Comparison of ENCODE assay signal across 11 mouse cellular contexts in the genomic region with DNA sequence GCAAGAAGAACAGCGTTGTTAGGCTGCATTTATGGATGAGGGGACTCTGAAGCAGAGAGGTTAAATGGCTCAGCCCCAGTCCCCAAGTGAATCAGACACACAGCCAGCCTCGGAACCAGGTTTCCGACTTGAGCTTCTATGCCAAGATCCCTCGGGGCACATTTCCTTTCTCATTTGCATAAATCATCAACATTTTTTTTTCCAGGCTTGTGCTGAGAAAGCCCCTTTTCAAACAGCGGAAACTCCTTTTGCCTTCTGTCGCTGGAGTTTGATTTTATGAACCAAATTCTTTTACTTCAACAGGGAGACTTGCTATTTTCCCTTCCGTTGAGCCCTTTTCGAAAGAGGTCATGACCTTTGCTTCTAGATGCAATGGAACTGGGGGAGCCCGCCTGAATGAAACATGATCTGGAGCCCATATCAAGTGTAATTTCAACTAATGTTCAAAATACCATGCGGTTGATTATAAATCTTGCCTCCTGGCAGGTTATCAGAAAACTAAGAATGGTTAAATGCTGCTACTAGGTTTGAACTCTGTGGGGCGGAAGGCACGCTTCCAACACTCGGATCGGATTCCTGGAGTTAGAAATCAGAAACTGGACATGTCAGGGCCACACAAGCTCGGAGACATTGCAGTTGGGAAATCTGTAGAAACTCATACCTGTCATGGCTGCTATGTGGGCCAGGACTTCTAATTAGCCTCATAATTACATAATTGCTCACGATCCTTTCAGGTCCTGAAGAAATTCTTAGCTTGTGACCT. TPM values are rescaled to one million over a fixed set of nuclear protein-coding genes. Genes with fewer than 3 reads are reported as not detected.
A peak's percentile ranks its signal among the peaks of the same experiment; 100 is the strongest.
DNase-seq lines count a peak whose midpoint lies in the region; ATAC-seq and TF ChIP-seq lines count a peak whose summit lies in the region.
"Had no signal": no experiment of that assay in that cellular context is flagged by ENCODE, and none has a peak within 500 bp of the region (broad histone marks: within the 10 kb centered on the region; RNA-seq: fewer than 3 reads in every experiment).

No protein-coding gene starts in this region.

- no peak overlapping the region for H3K4me3 ChIP-seq in hindbrain, embryonic 12.5 days
- H3K4me3 ChIP-seq in hindbrain, embryonic 14.5 days (replicated peaks; ENCODE audit: low read length), result no peak overlapping the region
- H3K4me3 ChIP-seq in embryonic facial prominence, embryonic 11.5 days (ENCODE audit: low read depth, low read length), result no peak overlapping the region
- H3K4me3 ChIP-seq in layer of hippocampus, adult 2 months, result no peak overlapping the region

- H3K27me3 ChIP-seq in hindbrain, embryonic 12.5 days, result peaks cover 5% of the 10 kb centered on the region
- no peaks in the 10 kb centered on the region for H3K27me3 ChIP-seq in hindbrain, embryonic 14.5 days (ENCODE audit: control insufficient read depth, insufficient read depth, low read length)
- H3K27me3 ChIP-seq in embryonic facial prominence, embryonic 11.5 days (ENCODE audit: control insufficient read depth, insufficient read depth, low read length), result no peaks in the 10 kb centered on the region

- H3K27ac ChIP-seq in hindbrain, embryonic 12.5 days, result 0 out of 2 replicates have a peak overlapping the region, but pooled peaks have one; percentile 12
- no peak overlapping the region for H3K27ac ChIP-seq in hindbrain, embryonic 14.5 days
- H3K27ac ChIP-seq in embryonic facial prominence, embryonic 11.5 days (replicated peaks; ENCODE audit: low read depth, low read length), result no peak overlapping the region
- no peak overlapping the region for H3K27ac ChIP-seq in layer of hippocampus, adult 2 months

- H3K36me3 ChIP-seq in hindbrain, embryonic 12.5 days, result no peaks in the 10 kb centered on the region
- no peaks in the 10 kb centered on the region for H3K36me3 ChIP-seq in hindbrain, embryonic 14.5 days (replicated peaks; ENCODE audit: control insufficient read depth, insufficient read depth)
- H3K36me3 ChIP-seq in embryonic facial prominence, embryonic 11.5 days (replicated peaks; ENCODE audit: control insufficient read depth, insufficient read depth, low read depth, low read length), result no peaks in the 10 kb centered on the region

- ATAC-seq in hindbrain, embryonic 12.5 days (ENCODE audit: low FRiP score), result no peak
- ATAC-seq in hindbrain, embryonic 14.5 days (ENCODE audit: low FRiP score), result no peak
- ATAC-seq in embryonic facial prominence, embryonic 11.5 days (replicated peaks; ENCODE audit: insufficient number of reproducible peaks, low FRiP score, low TSS enrichment, low read depth), result no peak

- no peaks in the 10 kb centered on the region for H3K9me3 ChIP-seq in hindbrain, embryonic 12.5 days (replicated peaks)
- no peaks in the 10 kb centered on the region for H3K9me3 ChIP-seq in hindbrain, embryonic 14.5 days (ENCODE audit: control insufficient read depth, low read length)
- no peaks in the 10 kb centered on the region for H3K9me3 ChIP-seq in embryonic facial prominence, embryonic 11.5 days (replicated peaks; ENCODE audit: control insufficient read depth, low read length)

- no peak overlapping the region for H3K4me2 ChIP-seq in hindbrain, embryonic 12.5 days (replicated peaks)
- H3K4me2 ChIP-seq in hindbrain, embryonic 14.5 days (replicated peaks), result no peak overlapping the region
- H3K4me2 ChIP-seq in embryonic facial prominence, embryonic 11.5 days (ENCODE audit: low read depth, low read length), result no peak overlapping the region
- H3K4me2 ChIP-seq: heart, embryonic 11.5 days had no signal

- 45% methylated on average over 16 of the region's 16 CpGs for WGBS in hindbrain, embryonic 12.5 days
- 43% methylated on average over 16 of the region's 16 CpGs for WGBS in hindbrain, embryonic 14.5 days
- WGBS in embryonic facial prominence, embryonic 11.5 days, result 33% methylated on average over 16 of the region's 16 CpGs

- no peak overlapping the region for H3K9ac ChIP-seq in hindbrain, embryonic 12.5 days
- no peak overlapping the region for H3K9ac ChIP-seq in hindbrain, embryonic 14.5 days
- H3K9ac ChIP-seq in embryonic facial prominence, embryonic 11.5 days (replicated peaks; ENCODE audit: low read length), result no peak overlapping the region

- TF ChIP-seq CTCF in layer of hippocampus, adult 2 months (conservative IDR thresholded peaks at IDR 0.05), result no peak

- H3K4me1 ChIP-seq in hindbrain, embryonic 12.5 days, result peaks cover 10% of the 10 kb centered on the region
- H3K4me1 ChIP-seq in hindbrain, embryonic 14.5 days (replicated peaks; ENCODE audit: control insufficient read depth, insufficient read depth, low read length), result peaks cover 11% of the 10 kb centered on the region
- no peaks in the 10 kb centered on the region for H3K4me1 ChIP-seq in embryonic facial prominence, embryonic 11.5 days (ENCODE audit: control insufficient read depth, insufficient read depth, low read length)

- no peak for DNase-seq in hindbrain, embryonic 14.5 days (ENCODE audit: low spot score)
- peak; percentile 49 for DNase-seq in CD4-positive, CD25-positive, alpha-beta regulatory T cell, adult 2 months (ENCODE audit: low read depth, low spot score)
- DNase-seq in embryonic facial prominence, embryonic 11.5 days (ENCODE audit: low spot score), result peak; percentile 38
- DNase-seq in kidney, postnatal 14 days, result peak; percentile 39
- DNase-seq in right cerebral cortex, adult 2 months (ENCODE audit: low spot score in 2 of 2), result no peak
- DNase-seq in layer of hippocampus, adult 2 months (ENCODE audit: low spot score in 2 of 2), result no peak
- DNase-seq in adrenal gland, adult 8-10 months, result no peak
- DNase-seq: cerebellum, adult 11 months; right cerebral cortex, adult 18-20 months had no signal

RNA-seq across cellular contexts. Expression of gene Bcor, which starts 15.2 kb away (rescaled TPM):
- 23.7 and 26.9 TPM in 2 replicates for polyA plus RNA-seq in hindbrain, embryonic 12.5 days (2016; fragmentation: Nextera tagmentation; extraction: Ambion mirVana)
- 16.1 and 17.5 TPM in 2 replicates for polyA plus RNA-seq in hindbrain, embryonic 14.5 days (2014; fragmentation: Nextera tagmentation; extraction: Ambion mirVana)
- 26.9 TPM in 2 replicates for polyA plus RNA-seq in embryonic facial prominence, embryonic 11.5 days (2014; fragmentation: Nextera tagmentation; extraction: Ambion mirVana)
- 10 to 100 TPM; 16.7 to 21.3 TPM for total RNA-seq in layer of hippocampus, adult 2 months (2021)
- 10 to 100 TPM; 15.7 to 26.8 (median 19.2) TPM for total RNA-seq in adrenal gland, adult 8-10 months (2022)

Comparison
In these comparisons a context has a peak if more than half of its experiments do, and no peak if none do; other contexts are left out.
1. DNase-seq: peak in CD4-positive, CD25-positive, alpha-beta regulatory T cell, adult 2 months (single experiment), embryonic facial prominence, embryonic 11.5 days (single experiment) and kidney, postnatal 14 days (single experiment); none in hindbrain, embryonic 14.5 days (single experiment), right cerebral cortex, adult 2 months (0 of 2), layer of hippocampus, adult 2 months (0 of 2) and adrenal gland, adult 8-10 months (single experiment).